Mouse (Mus musculus) liver, embryonic 14.5 days (tissue): ENCODE data around the gene Gm43191. TPM values are rescaled to one million over a fixed set of nuclear protein-coding genes. Genes with fewer than 3 reads are reported as not detected.
A peak's percentile ranks its signal among the peaks of the same experiment; 100 is the strongest.

Experiments
- ATAC-seq: fragments of 200-750 bp; cut with Nextera tagmentation; 2 replicates; pipeline ENCODE4 v1.8.0; 2017; ENCODE audit warnings: moderate number of reproducible peaks, mild to moderate bottlenecking, moderate library complexity; ENCODE audit not compliant: insufficient read depth
- DNase-seq, 3 experiments: peaks; one replicate each; pipeline ENCODE4 v3.0.0-alpha.2; 2012 to 2013; ENCODE audit warnings: low read depth in 3 of 3, low spot score in 3 of 3
- H3K27ac ChIP-seq: fragments of 300-500 bp; sonication (generic); 2 replicates; pipeline ENCODE4 v1.5.1; 2014; ENCODE audit warnings: moderate library complexity, mild to moderate bottlenecking, control low read depth, inconsistent platforms
- H3K27me3 ChIP-seq: fragments of 300-500 bp; sonication (generic); 2 replicates; pipeline ENCODE4 v1.6.1; 2014; ENCODE audit warnings: mild to moderate bottlenecking, low read length, moderate library complexity; ENCODE audit not compliant: control insufficient read depth, insufficient read depth
- H3K36me3 ChIP-seq: fragments of 300-500 bp; sonication (generic); replicated peaks from 2 replicates; pipeline ENCODE4 v1.6.1; 2014; ENCODE audit warnings: low read depth; ENCODE audit not compliant: control insufficient read depth, insufficient read depth
- H3K4me1 ChIP-seq, 2 experiments: fragments of 200-500 bp in 1 of 2; fragments of 300-500 bp in 1 of 2; sonication (generic) in 1 of 2; replicated peaks; 2 replicates each; pipeline ENCODE4 v1.6.1; 2012 to 2014; ENCODE audit warnings: antibody characterized with exemption in 1 of 2, inconsistent platforms in 1 of 2, low read length in 1 of 2; ENCODE audit not compliant: control insufficient read depth in 2 of 2, insufficient read depth in 2 of 2
- H3K4me2 ChIP-seq: fragments of 300-500 bp; sonication (generic); 2 replicates; pipeline ENCODE4 v1.6.1; 2014; ENCODE audit warnings: low read depth, mild to moderate bottlenecking, control low read depth, moderate library complexity
- H3K4me3 ChIP-seq, 2 experiments: fragments of 200-500 bp in 1 of 2; fragments of 300-500 bp in 1 of 2; sonication (generic) in 1 of 2; 2 replicates each; pipeline ENCODE4 v1.5.1; 2012 to 2014; ENCODE audit warnings: low read depth in 2 of 2, low read length in 2 of 2, mild to moderate bottlenecking in 2 of 2, control low read depth in 1 of 2, inconsistent platforms in 1 of 2, moderate library complexity in 1 of 2; ENCODE audit not compliant: insufficient read depth in 1 of 2
- H3K9ac ChIP-seq: fragments of 300-500 bp; sonication (generic); replicated peaks from 2 replicates; pipeline ENCODE4 v1.6.1; 2014; ENCODE audit warnings: mild to moderate bottlenecking, control low read depth, moderate library complexity
- H3K9me3 ChIP-seq: fragments of 300-500 bp; sonication (generic); 2 replicates; pipeline ENCODE4 v1.6.1; 2016; ENCODE audit warnings: low read length, mixed read lengths; ENCODE audit not compliant: control insufficient read depth
- CTCF ChIP-seq: IDR thresholded peaks from 2 replicates; pipeline ENCODE4 v1.5.1; 2016; ENCODE audit warnings: antibody characterized with exemption, low read depth, control low read depth
- EP300 ChIP-seq: IDR thresholded peaks from 2 replicates; pipeline ENCODE4 v1.6.1; 2016; ENCODE audit warnings: antibody characterized with exemption, low read depth
- WGBS: fragments of 180-500 bp; shearing (Covaris S2); extraction: QIAGEN DNeasy Blood & Tissue Kit; methylation state at CpG from one replicate; pipeline ENCODE4 v1.1.7; 2014; ENCODE audit not compliant: insufficient replicate concordance; 5-methylcytosine and 5-hydroxymethylcytosine counted together
- polyA plus RNA-seq, 2 experiments: library from polyadenylated mRNA; depleted of rRNA in 1 of 2; stranded (reverse) in 1 of 2; unstranded in 1 of 2; fragments of >200 nt; fragmentation: Nextera tagmentation in 1 of 2; extraction: Ambion mirVana in 1 of 2; gene quantifications; 2 replicates each; pipeline versions ENCODE4 v1.2.1 to v1.2.3; 2012 to 2014

Gene Gm43191
- polyA plus RNA-seq, 2 experiments: not detected

DNA sequence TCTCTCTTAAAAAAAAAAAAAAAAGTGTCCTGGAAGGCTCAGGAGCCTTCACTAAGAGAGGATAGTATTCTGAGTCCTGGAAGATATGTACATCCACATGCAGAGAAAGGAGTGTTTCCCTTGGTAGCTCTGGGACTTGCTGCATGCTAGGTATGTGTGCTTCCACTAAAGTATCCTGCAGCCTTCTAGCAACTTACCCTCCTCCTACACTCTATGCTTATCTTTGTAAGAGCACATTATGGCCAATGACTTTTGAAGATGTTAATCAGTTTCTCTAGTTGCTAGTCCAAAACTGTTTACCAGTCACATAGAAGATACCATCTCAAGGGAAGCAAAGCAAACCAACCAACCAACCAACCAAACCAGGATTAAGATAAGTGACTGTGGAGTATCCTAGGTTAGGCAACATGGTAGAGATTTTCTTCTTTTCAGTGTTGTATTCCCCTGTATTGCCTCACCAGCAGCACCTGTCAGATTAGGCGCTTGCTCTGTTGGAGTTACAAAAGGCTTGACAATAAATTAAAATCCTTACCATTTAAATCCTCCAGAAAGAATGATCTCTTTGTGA, 24.7 kb upstream of the Gm43191 start:
- peaks cover 13 to 17% of the 10 kb centered on the region in 2 experiments for H3K4me1 ChIP-seq
- no peak overlapping the region; the same call in 1 of the 2 replicates for H3K27ac ChIP-seq
- 88% methylated on average over 1 of the region's 1 CpGs for WGBS
- no peak overlapping the region for H3K4me2 ChIP-seq
- no peak overlapping the region for H3K4me3 ChIP-seq
- no peaks in the 10 kb centered on the region for H3K9me3 ChIP-seq
- H3K27me3 ChIP-seq: no peaks in the 10 kb centered on the region
- no peak for TF ChIP-seq CTCF
- TF ChIP-seq EP300: peak; percentile 53
- DNase-seq: no peak
- H3K9ac ChIP-seq: no peak overlapping the region
- ATAC-seq: peak; percentile 56; the same call in 1 of the 2 replicates
- H3K36me3 ChIP-seq: peaks cover 2% of the 10 kb centered on the region

DNA sequence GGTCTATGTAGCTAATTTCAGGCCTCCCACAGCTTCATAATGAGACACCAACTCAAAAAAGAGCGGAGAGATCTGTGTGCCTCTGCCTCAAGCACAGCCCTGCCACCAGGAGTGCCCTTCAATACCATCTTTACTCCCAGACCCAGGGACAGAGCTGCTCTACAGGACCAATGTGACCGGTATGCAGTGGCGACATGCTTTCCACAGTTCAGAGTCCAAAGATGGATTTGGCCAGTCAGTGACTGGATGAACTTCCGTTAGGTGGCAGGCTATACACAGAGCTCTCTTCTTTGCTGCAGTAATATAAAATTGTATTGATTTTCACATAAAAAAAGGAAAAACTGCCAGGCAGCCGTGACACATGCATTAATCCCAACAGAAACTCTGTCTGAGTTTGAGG, 22.8 kb upstream of the Gm43191 start:
- Histone ChIP-seq H3K36me3 (peaks cover 2% of the 10 kb centered on the region), H3K27me3 (no peaks in the 10 kb centered on the region), H3K4me2 (no peak overlapping the region), H3K27ac (no peak overlapping the region), H3K4me3 (no peak overlapping the region), H3K4me1 (peaks cover 5 to 13% of the 10 kb centered on the region in 2 experiments), H3K9me3 (no peaks in the 10 kb centered on the region), H3K9ac (no peak overlapping the region)
- ATAC-seq: no peak
- no peak for DNase-seq
- 79% methylated on average over 5 of the region's 5 CpGs for WGBS
- TF ChIP-seq CTCF (no peak), EP300 (no peak)

DNA sequence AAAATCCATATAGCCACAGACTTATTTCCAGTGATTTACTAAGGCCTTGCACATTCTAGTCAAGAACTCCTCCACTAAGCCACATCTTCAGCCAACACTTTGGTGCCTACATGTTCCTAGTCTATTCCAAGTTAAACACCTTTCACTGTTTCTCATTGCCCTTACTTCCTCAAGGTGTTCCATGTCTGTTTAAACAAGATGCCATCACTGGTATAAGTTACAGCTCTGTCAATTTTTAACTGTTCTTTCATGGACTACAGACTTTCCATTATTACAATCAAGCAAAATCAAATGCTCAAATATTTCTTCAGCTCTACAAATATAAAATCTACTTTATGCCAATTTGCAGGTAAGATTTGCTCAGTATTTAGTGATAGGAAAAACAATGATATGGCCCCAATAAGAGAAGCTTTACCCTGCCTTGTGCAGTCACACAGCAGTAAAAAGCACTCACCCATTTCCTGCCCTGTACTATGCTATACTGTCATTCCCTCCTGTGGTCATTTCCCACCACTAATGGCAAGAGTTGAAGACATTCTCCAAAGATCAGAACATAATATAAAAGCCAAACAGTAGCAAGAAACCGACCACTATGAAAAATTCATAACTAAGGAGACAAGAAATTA, 21.7 kb upstream of the Gm43191 start:
- no peak overlapping the region for H3K4me3 ChIP-seq
- no peaks in the 10 kb centered on the region for H3K9me3 ChIP-seq
- H3K4me2 ChIP-seq: no peak overlapping the region
- H3K4me1 ChIP-seq: peaks cover 5 to 13% of the 10 kb centered on the region in 2 experiments
- H3K27ac ChIP-seq: no peak overlapping the region
- peaks cover 2% of the 10 kb centered on the region for H3K36me3 ChIP-seq
- ATAC-seq: no peak
- WGBS: 83% methylated on average over 1 of the region's 1 CpGs
- no peak for DNase-seq
- H3K9ac ChIP-seq: no peak overlapping the region
- no peaks in the 10 kb centered on the region for H3K27me3 ChIP-seq
- TF ChIP-seq EP300 (no peak), CTCF (no peak)

DNA sequence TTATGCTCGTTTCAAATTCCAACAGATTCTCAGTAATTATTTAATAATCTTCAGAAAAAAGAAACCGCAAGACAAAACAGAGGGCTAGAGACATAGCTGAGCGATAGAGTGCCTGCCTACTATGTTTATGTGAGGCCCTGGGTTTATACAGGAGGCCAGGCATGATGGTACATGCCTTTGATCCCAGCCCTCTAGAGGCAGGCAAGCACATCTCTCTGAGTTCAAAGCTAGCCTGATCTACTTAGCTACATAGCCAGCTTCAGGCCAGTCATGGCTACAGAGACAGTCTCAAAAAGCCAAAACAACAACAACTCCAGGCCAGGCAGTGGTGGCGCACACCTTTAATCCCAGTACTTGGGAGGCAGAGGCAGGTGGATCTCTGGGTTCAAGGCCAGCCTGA, 20.5 kb upstream of the Gm43191 start:
- TF ChIP-seq EP300: no peak
- TF ChIP-seq CTCF: peak; percentile 33
- Histone ChIP-seq H3K9me3 (no peaks in the 10 kb centered on the region), H3K9ac (no peak overlapping the region), H3K27ac (no peak overlapping the region), H3K4me2 (no peak overlapping the region), H3K4me3 (no peak overlapping the region), H3K27me3 (no peaks in the 10 kb centered on the region), H3K36me3 (no peaks in the 10 kb centered on the region; the same call in none of the 2 replicates), H3K4me1 (peaks cover 8 to 15% of the 10 kb centered on the region in 2 experiments)
- ATAC-seq: no peak
- no peak for DNase-seq
- WGBS: 84% methylated on average over 4 of the region's 4 CpGs

DNA sequence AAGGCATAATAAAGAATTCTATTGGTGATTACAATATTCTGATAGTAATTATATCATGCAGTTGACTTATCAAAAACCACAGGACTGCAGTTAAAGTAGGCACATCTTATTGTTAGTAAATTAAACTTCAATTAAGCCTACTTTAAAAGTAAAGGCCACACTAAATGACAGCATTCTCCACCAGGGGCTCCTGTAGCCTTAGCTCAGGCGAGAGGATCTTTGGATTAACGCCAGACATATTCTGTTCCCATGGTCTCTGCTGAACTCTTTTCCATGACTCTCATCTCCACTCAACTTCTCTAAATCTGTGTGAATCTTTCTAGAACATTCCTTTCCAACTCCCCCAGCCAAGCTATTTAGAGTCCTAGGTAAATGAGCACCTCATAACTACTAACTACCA, 17.7 kb upstream of the Gm43191 start:
- DNase-seq: no peak
- TF ChIP-seq EP300: no peak
- TF ChIP-seq CTCF: no peak
- Histone ChIP-seq H3K4me3 (no peak overlapping the region), H3K4me2 (no peak overlapping the region), H3K36me3 (no peaks in the 10 kb centered on the region; the same call in 1 of the 2 replicates), H3K27me3 (no peaks in the 10 kb centered on the region), H3K9me3 (no peaks in the 10 kb centered on the region), H3K27ac (no peak overlapping the region), H3K9ac (no peak overlapping the region), H3K4me1 (peaks cover 22 to 24% of the 10 kb centered on the region in 2 experiments)
- no peak for ATAC-seq
- WGBS: 80% methylated on average over 2 of the region's 2 CpGs
